Mouse (Mus musculus): Measurements from ENCODE around the gene Padi6. TPM values are rescaled to one million over a fixed set of nuclear protein-coding genes. Genes with fewer than 3 reads are reported as not detected.

Padi6 gene
- total RNA-seq, 2 experiments from 2014 or later = 0.34 to 1.2 TPM

GRCm38 (mm10) chr4:140755811-140756210 is 13.4 kb upstream of the Padi6 start:
- intact Hi-C loops (cut with DNase I) = no loop called here
- no peak for DNase-seq (ENCODE audit: low spot score in 2 of 2)

- intact Hi-C loops (cut with DNase I) = no loop called here
- DNase-seq (ENCODE audit: low spot score in 2 of 2) = no peak
Measured at GRCm38 (mm10) chr4:140753366-140753765, 10.9 kb upstream of the Padi6 start.

GRCm38 (mm10) chr4:140750328-140750727 is 7.9 kb upstream of the Padi6 start:
- intact Hi-C loops (cut with DNase I) = no loop called here
- no peak for DNase-seq (ENCODE audit: low spot score in 2 of 2)

GRCm38 (mm10) chr4:140747978-140748377 is 5.5 kb upstream of the Padi6 start:
- intact Hi-C loops (cut with DNase I) = no loop called here
- DNase-seq (ENCODE audit: low spot score in 2 of 2) = no peak

GRCm38 (mm10) chr4:140744654-140745053 is 2.2 kb upstream of the Padi6 start:
- intact Hi-C loops (cut with DNase I) = loop anchor here (2.0 kb wide), 1 partner anchor 20 kb away; no protein-coding TSS in a partner anchor

GRCm38 (mm10) chr4:140743086-140743485 is 643 bp upstream of the Padi6 start:
- no peak for DNase-seq (ENCODE audit: low spot score in 2 of 2)
- intact Hi-C loops (cut with DNase I) = no loop called here

More at GRCm38 (mm10) chr4:140744654-140745053, 2.2 kb upstream of the Padi6 start:
- peak; percentile 43 to 53 for DNase-seq (ENCODE audit: low spot score in 2 of 2)

GRCm38 (mm10) chr4:140741401-140741800 is 1.0 kb downstream of the Padi6 start:
- intact Hi-C loops (cut with DNase I) = no loop called here
- peak in 1 of 2 experiments; percentile 20 for DNase-seq (ENCODE audit: low spot score in 2 of 2)

- intact Hi-C loops (cut with DNase I) = no loop called here
- DNase-seq (ENCODE audit: low spot score in 2 of 2) = no peak
Measured at GRCm38 (mm10) chr4:140740655-140741054, 1.8 kb downstream of the Padi6 start.

GRCm38 (mm10) chr4:140732871-140733270 is 9.6 kb downstream of the Padi6 start:
- DNase-seq (ENCODE audit: low spot score in 2 of 2) = no peak
- intact Hi-C loops (cut with DNase I) = no loop called here

GRCm38 (mm10) chr4:140731654-140732053 is 10.8 kb downstream of the Padi6 start:
- DNase-seq (ENCODE audit: low spot score in 2 of 2) = no peak
- intact Hi-C loops (cut with DNase I) = no loop called here

GRCm38 (mm10) chr4:140726907-140727306 is 15.5 kb downstream of the Padi6 start:
- intact Hi-C loops (cut with DNase I) = no loop called here
- no peak for DNase-seq (ENCODE audit: low spot score in 2 of 2)

- intact Hi-C loops (cut with DNase I) = loop anchor here (2.0 to 5.0 kb wide), 2 partner anchors 20 to 178 kb away; no protein-coding TSS in a partner anchor
- DNase-seq (ENCODE audit: low spot score in 2 of 2) = peak in 1 of 2 experiments; percentile 44
Measured at GRCm38 (mm10) chr4:140724739-140725138, 17.7 kb downstream of the Padi6 start.

- no peak for DNase-seq (ENCODE audit: low spot score in 2 of 2)
- intact Hi-C loops (cut with DNase I) = loop anchor here (2.0 to 5.0 kb wide), 2 partner anchors 21 to 178 kb away; no protein-coding TSS in a partner anchor
Measured at GRCm38 (mm10) chr4:140723801-140724200, 18.6 kb downstream of the Padi6 start.

GRCm38 (mm10) chr4:140723192-140723591 is 19.3 kb downstream of the Padi6 start:
- intact Hi-C loops (cut with DNase I) = loop anchor here (5.0 kb wide), 1 partner anchor 179 kb away; no protein-coding TSS in a partner anchor

GRCm38 (mm10) chr4:140722710-140723109 is 19.7 kb downstream of the Padi6 start:
- intact Hi-C loops (cut with DNase I) = loop anchor here (5.0 kb wide), 1 partner anchor 180 kb away; no protein-coding TSS in a partner anchor
- DNase-seq (ENCODE audit: low spot score in 2 of 2) = no peak

More at GRCm38 (mm10) chr4:140723192-140723591, 19.3 kb downstream of the Padi6 start:
- DNase-seq (ENCODE audit: low spot score in 2 of 2) = no peak

GRCm38 (mm10) chr4:140721968-140722490 is 20.4 kb downstream of the Padi6 start:
- intact Hi-C loops (cut with DNase I) = loop anchor here (5.0 kb wide), 1 partner anchor 180 kb away; no protein-coding TSS in a partner anchor
- DNase-seq (ENCODE audit: low spot score in 2 of 2) = no peak

- intact Hi-C loops (cut with DNase I) = loop anchor here (5.0 kb wide), 1 partner anchor 182 kb away; no protein-coding TSS in a partner anchor
- no peak for DNase-seq (ENCODE audit: low spot score in 2 of 2)
Measured at GRCm38 (mm10) chr4:140720091-140720490, 22.4 kb downstream of the Padi6 start.

GRCm38 (mm10) chr4:140718436-140718835 is 24.0 kb downstream of the Padi6 start:
- no peak for DNase-seq (ENCODE audit: low spot score in 2 of 2)
- intact Hi-C loops (cut with DNase I) = no loop called here

- intact Hi-C loops (cut with DNase I) = no loop called here
- DNase-seq (ENCODE audit: low spot score in 2 of 2) = no peak
Measured at GRCm38 (mm10) chr4:140716994-140717393, 25.4 kb downstream of the Padi6 start.

GRCm38 (mm10) chr4:140714586-140714985 is 27.9 kb downstream of the Padi6 start:
- intact Hi-C loops (cut with DNase I) = loop anchor here (1.0 to 5.0 kb wide), 3 partner anchors 14 to 243 kb away; partner anchors contain the start of gene Rcc2

More at GRCm38 (mm10) chr4:140714586-140714985, 27.9 kb downstream of the Padi6 start:
- no peak for DNase-seq (ENCODE audit: low spot score in 2 of 2)
